Mouse (Mus musculus) c-Kit-positive CD71-negative TER-119-negative erythroid progenitor cells, embryonic 14.5 days (primary cell): ENCODE measurements around the gene Cnn3.
A peak's percentile ranks its signal among the peaks of the same experiment; 100 is the strongest.

Experiments used
- DNase-seq: peaks from one replicate; pipeline ENCODE4 v3.0.0-alpha.2; 2013; ENCODE audit warnings: low read depth

The Cnn3 gene

GRCm38 (mm10) chr3:121451404-121451803 is 25.1 kb downstream of the Cnn3 start:
- no peak for DNase-seq

- no peak for DNase-seq
Observed at GRCm38 (mm10) chr3:121458545-121459492, 32.5 kb downstream of the Cnn3 start.

- no peak for DNase-seq
Observed at GRCm38 (mm10) chr3:121460473-121461193, 34.3 kb downstream of the Cnn3 start.

GRCm38 (mm10) chr3:121461477-121461876 is 35.2 kb downstream of the Cnn3 start:
- no peak for DNase-seq

GRCm38 (mm10) chr3:121462782-121463181 is 36.5 kb downstream of the Cnn3 start:
- no peak for DNase-seq

GRCm38 (mm10) chr3:121464733-121465305 is 38.5 kb downstream of the Cnn3 start:
- no peak for DNase-seq

- no peak for DNase-seq
Observed at GRCm38 (mm10) chr3:121465795-121466194, 39.5 kb downstream of the Cnn3 start.

- DNase-seq, result no peak
Observed at GRCm38 (mm10) chr3:121467094-121467552, 40.8 kb downstream of the Cnn3 start.

- no peak for DNase-seq
Observed at GRCm38 (mm10) chr3:121468136-121468535, 41.8 kb downstream of the Cnn3 start.

GRCm38 (mm10) chr3:121469185-121469975 is 43.1 kb downstream of the Cnn3 start:
- DNase-seq, result no peak

GRCm38 (mm10) chr3:121471703-121472102 is 45.4 kb downstream of the Cnn3 start:
- no peak for DNase-seq

- DNase-seq, result peak; percentile 41
Observed at GRCm38 (mm10) chr3:121474738-121475137, 48.4 kb downstream of the Cnn3 start.

- no peak for DNase-seq
Observed at GRCm38 (mm10) chr3:121480030-121480960, 54.0 kb downstream of the Cnn3 start.

- DNase-seq, result no peak
Observed at GRCm38 (mm10) chr3:121480961-121481436, 54.7 kb downstream of the Cnn3 start.

- DNase-seq, result no peak
Observed at GRCm38 (mm10) chr3:121481564-121481963, 55.3 kb downstream of the Cnn3 start.

- DNase-seq, result no peak
Observed at GRCm38 (mm10) chr3:121483266-121484161, 57.2 kb downstream of the Cnn3 start.

- no peak for DNase-seq
Observed at GRCm38 (mm10) chr3:121485201-121485600, 58.9 kb downstream of the Cnn3 start.

- DNase-seq, result no peak
Observed at GRCm38 (mm10) chr3:121489462-121490118, 63.3 kb downstream of the Cnn3 start.

- no peak for DNase-seq
Observed at GRCm38 (mm10) chr3:121490941-121491340, 64.6 kb downstream of the Cnn3 start.
